Mouse (Mus musculus) intestine, embryonic 15.5 days (tissue): ENCODE measurements around the gene Itgb1. TPM values are rescaled to one million over a fixed set of nuclear protein-coding genes. Genes with fewer than 3 reads are reported as not detected.

Source experiments
- ATAC-seq: fragments of 200-750 bp; cut with Nextera tagmentation; 2 replicates; pipeline ENCODE4 v1.8.0; 2017; ENCODE audit warnings: moderate TSS enrichment, moderate library complexity
- H3K27ac ChIP-seq: fragments of 300-500 bp; sonication (generic); 2 replicates; pipeline ENCODE4 v1.5.1; 2015; ENCODE audit warnings: mild to moderate bottlenecking, inconsistent platforms
- H3K27me3 ChIP-seq: fragments of 300-500 bp; sonication (generic); replicated peaks from 2 replicates; pipeline ENCODE4 v1.6.1; 2015; ENCODE audit warnings: inconsistent platforms
- H3K36me3 ChIP-seq: fragments of 300-500 bp; sonication (generic); 2 replicates; pipeline ENCODE4 v1.6.1; 2015; ENCODE audit warnings: inconsistent platforms
- H3K4me1 ChIP-seq: fragments of 300-500 bp; sonication (generic); replicated peaks from 2 replicates; pipeline ENCODE4 v1.6.1; 2015; ENCODE audit warnings: inconsistent platforms
- H3K4me2 ChIP-seq: fragments of 300-500 bp; sonication (generic); replicated peaks from 2 replicates; pipeline ENCODE4 v1.6.1; 2015; ENCODE audit warnings: mild to moderate bottlenecking, inconsistent platforms
- H3K4me3 ChIP-seq: fragments of 300-500 bp; sonication (generic); replicated peaks from 2 replicates; pipeline ENCODE4 v1.5.1; 2015; ENCODE audit warnings: inconsistent platforms
- H3K9ac ChIP-seq: fragments of 300-500 bp; sonication (generic); 2 replicates; pipeline ENCODE4 v1.6.1; 2015; ENCODE audit warnings: inconsistent platforms
- H3K9me3 ChIP-seq: fragments of 300-500 bp; sonication (generic); 2 replicates; pipeline ENCODE4 v1.6.1; 2016; ENCODE audit warnings: inconsistent platforms
- WGBS: fragments of 180-500 bp; shearing (Covaris S2); methylation state at CpG from one replicate; pipeline ENCODE4 v1.1.7; 2015; 5-methylcytosine and 5-hydroxymethylcytosine counted together
- polyA plus RNA-seq: library from polyadenylated mRNA; unstranded; fragments of >200 nt; fragmentation: Nextera tagmentation; extraction: Ambion mirVana; gene quantifications from 2 replicates; pipeline ENCODE4 v1.2.1, GENCODE M21; 2015

Gene Itgb1
- polyA plus RNA-seq, 1 experiment from 2014 or later = 305 TPM

DNA sequence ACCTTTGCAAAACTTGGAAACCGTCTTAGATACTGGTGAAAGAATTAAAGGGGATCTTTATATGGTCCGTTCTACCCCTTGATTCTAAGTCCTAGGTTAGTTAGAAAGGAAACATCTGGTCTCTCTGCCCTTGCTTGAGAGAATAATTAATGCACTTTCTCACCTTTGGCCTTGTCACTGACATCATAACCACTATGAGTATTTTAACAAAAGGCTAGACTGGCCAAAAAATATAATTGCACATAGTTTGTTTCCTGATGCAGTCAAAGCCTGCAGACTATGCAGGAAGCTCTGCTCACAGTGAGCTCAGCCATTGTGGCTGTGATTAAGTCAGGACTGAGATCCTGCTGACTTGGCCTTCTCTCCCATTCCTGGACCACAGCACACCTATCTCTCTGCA is 22.3 kb upstream of the Itgb1 start:
- WGBS = 49% methylated on average over 2 of the region's 2 CpGs
- Histone ChIP-seq H3K27ac (no peak overlapping the region), H3K9ac (no peak overlapping the region), H3K4me3 (no peak overlapping the region), H3K36me3 (no peaks in the 10 kb centered on the region), H3K9me3 (no peaks in the 10 kb centered on the region), H3K4me1 (no peaks in the 10 kb centered on the region), H3K27me3 (no peaks in the 10 kb centered on the region), H3K4me2 (no peak overlapping the region)
- no peak for ATAC-seq

DNA sequence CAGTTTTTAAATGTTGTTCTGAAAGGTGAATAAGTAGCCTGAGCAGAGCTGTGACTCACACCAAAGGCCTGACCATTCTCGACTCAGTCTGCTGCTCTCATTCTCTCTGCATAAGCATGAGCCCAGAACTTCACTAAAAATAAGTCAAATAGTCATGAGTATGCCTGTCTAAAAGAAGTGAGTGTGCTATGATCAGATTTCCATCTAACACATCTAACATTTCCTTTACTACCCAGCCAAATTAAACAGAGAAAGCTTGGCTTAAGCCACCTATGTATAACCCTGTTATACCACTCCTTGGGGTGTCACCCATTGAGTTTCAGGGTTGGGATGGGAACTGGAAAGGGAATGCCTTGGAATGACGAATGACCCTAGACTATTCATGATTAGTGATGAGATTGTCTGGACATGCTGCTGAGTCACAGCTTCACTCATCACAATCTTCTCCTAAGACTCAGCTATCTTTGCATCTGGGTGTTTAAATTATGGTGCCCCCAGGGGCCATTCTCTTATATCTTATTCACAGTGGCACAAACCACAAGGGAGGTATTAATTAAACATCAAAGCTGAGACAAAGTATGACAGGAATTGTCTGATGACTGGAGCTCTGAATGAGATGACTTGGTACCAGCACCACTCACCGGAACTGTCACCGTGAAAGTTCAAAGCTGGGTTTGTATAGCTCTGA is 18.7 kb upstream of the Itgb1 start:
- no peak for ATAC-seq
- Histone ChIP-seq H3K27ac (no peak overlapping the region), H3K27me3 (no peaks in the 10 kb centered on the region), H3K4me3 (no peak overlapping the region), H3K36me3 (no peaks in the 10 kb centered on the region), H3K4me2 (no peak overlapping the region), H3K4me1 (no peaks in the 10 kb centered on the region), H3K9ac (no peak overlapping the region), H3K9me3 (no peaks in the 10 kb centered on the region)
- WGBS = 85% methylated on average over 4 of the region's 4 CpGs

GRCm38 (mm10) chr8:128671813-128672212 is 13.6 kb upstream of the Itgb1 start:
- Histone ChIP-seq H3K9ac (no peak overlapping the region), H3K36me3 (no peaks in the 10 kb centered on the region), H3K4me3 (no peak overlapping the region), H3K4me2 (no peak overlapping the region), H3K4me1 (no peaks in the 10 kb centered on the region), H3K27ac (no peak overlapping the region), H3K27me3 (no peaks in the 10 kb centered on the region), H3K9me3 (no peaks in the 10 kb centered on the region)
- ATAC-seq = no peak
- WGBS = 94% methylated on average over 1 of the region's 1 CpGs

DNA sequence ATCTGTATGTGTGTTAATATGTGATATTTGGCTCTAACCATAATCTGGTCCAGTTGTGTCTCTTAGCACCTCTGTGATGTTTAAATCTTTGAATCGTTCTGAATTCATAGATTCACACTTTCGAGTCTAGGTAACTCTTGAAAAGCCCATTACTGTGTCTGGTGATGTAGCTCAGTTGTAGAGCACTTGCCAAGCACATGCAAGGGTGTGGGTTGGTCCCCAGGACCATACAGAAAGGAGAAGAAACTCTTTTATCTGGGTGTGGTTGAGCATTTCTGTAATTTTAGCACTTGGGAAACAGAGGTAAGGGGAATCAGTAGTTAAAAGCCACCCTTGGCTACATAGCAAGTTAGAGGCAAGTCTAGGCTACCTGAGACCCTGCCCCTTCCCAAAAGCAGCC is 13.0 kb upstream of the Itgb1 start:
- 83% methylated on average over 2 of the region's 2 CpGs for WGBS
- no peaks in the 10 kb centered on the region for H3K4me1 ChIP-seq
- H3K27ac ChIP-seq = no peak overlapping the region
- no peak overlapping the region for H3K4me2 ChIP-seq
- no peak for ATAC-seq
- no peak overlapping the region for H3K9ac ChIP-seq
- H3K4me3 ChIP-seq = no peak overlapping the region
- H3K9me3 ChIP-seq = no peaks in the 10 kb centered on the region
- no peaks in the 10 kb centered on the region for H3K27me3 ChIP-seq
- no peaks in the 10 kb centered on the region for H3K36me3 ChIP-seq

GRCm38 (mm10) chr8:128672950-128673349 is 12.5 kb upstream of the Itgb1 start:
- Histone ChIP-seq H3K9me3 (no peaks in the 10 kb centered on the region), H3K9ac (no peak overlapping the region), H3K36me3 (no peaks in the 10 kb centered on the region), H3K4me3 (no peak overlapping the region), H3K4me2 (no peak overlapping the region), H3K27ac (no peak overlapping the region), H3K4me1 (no peaks in the 10 kb centered on the region), H3K27me3 (no peaks in the 10 kb centered on the region)
- no peak for ATAC-seq
- WGBS = 85% methylated on average over 1 of the region's 1 CpGs

GRCm38 (mm10) chr8:128675848-128676629 is 9.4 kb upstream of the Itgb1 start:
- Histone ChIP-seq H3K36me3 (no peaks in the 10 kb centered on the region), H3K9me3 (no peaks in the 10 kb centered on the region), H3K4me3 (no peak overlapping the region), H3K4me1 (0 out of 2 replicates have a peak, but pooled peaks cover 2% of the 10 kb centered on the region), H3K27ac (no peak overlapping the region), H3K9ac (no peak overlapping the region), H3K4me2 (no peak overlapping the region), H3K27me3 (no peaks in the 10 kb centered on the region)
- peak; percentile 84 for ATAC-seq
- WGBS = 62% methylated on average over 3 of the region's 3 CpGs

- Histone ChIP-seq H3K4me3 (no peak overlapping the region), H3K36me3 (no peaks in the 10 kb centered on the region), H3K27me3 (no peaks in the 10 kb centered on the region), H3K27ac (peak overlapping the region; percentile 85), H3K4me1 (0 out of 2 replicates have a peak, but pooled peaks cover 2% of the 10 kb centered on the region), H3K9me3 (no peaks in the 10 kb centered on the region), H3K4me2 (no peak overlapping the region), H3K9ac (no peak overlapping the region)
- WGBS = 35% methylated on average over 2 of the region's 2 CpGs
- ATAC-seq = peak; percentile 57
These were observed 5.5 kb upstream of the Itgb1 start for GRCm38 (mm10) chr8:128679909-128680308.

DNA sequence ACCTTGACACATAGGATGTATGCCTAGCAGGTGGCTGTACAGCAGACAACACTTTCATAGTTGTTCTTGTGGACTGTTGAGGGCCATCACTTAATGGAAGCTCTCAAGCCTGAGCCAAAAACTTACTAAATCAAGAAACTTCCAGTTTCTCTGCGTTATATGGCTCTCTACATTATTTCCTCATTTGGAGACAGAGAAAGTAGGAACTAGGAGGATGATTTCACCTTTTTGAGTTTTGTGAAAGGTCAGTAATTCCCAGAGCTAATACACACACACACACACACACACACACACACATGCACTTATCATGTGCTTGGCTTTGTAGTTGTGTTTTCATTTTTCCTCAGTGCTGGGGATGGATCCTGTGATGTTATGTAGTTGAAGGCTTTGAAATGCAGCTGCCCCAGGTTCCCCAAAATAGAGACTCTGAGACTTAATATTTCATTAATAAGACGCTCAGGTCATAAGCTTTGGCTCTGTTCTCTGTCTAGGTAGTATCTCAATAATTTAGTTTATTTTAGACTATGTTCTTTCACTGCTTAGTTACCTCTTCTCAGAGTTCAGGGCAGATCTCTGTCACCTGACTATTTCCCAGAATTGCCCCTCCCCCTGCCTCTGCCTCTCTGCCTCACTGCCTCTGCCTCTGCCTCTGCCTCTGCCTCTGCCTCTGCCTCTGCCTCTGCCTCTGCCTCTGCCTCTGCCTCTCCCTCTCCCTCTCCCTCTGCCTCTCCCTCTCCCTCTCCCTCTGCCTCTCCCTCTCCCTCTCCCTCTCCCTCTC is 4.7 kb upstream of the Itgb1 start:
- no peaks in the 10 kb centered on the region for H3K9me3 ChIP-seq
- peak overlapping the region; percentile 85 for H3K27ac ChIP-seq
- no peak overlapping the region for H3K4me3 ChIP-seq
- no peaks in the 10 kb centered on the region for H3K27me3 ChIP-seq
- 0 out of 2 replicates have a peak, but pooled peaks cover 2% of the 10 kb centered on the region for H3K4me1 ChIP-seq
- H3K9ac ChIP-seq = no peak overlapping the region
- no peak for ATAC-seq
- no peak overlapping the region for H3K4me2 ChIP-seq
- no peaks in the 10 kb centered on the region for H3K36me3 ChIP-seq
- 78% methylated on average over 2 of the region's 2 CpGs for WGBS

GRCm38 (mm10) chr8:128681970-128682369 is 3.5 kb upstream of the Itgb1 start:
- WGBS = 80% methylated on average over 3 of the region's 3 CpGs
- no peak for ATAC-seq
- Histone ChIP-seq H3K27ac (no peak overlapping the region), H3K36me3 (no peaks in the 10 kb centered on the region), H3K4me2 (no peak overlapping the region), H3K9ac (no peak overlapping the region), H3K27me3 (no peaks in the 10 kb centered on the region), H3K4me1 (0 out of 2 replicates have a peak, but pooled peaks cover 2% of the 10 kb centered on the region), H3K4me3 (no peak overlapping the region), H3K9me3 (no peaks in the 10 kb centered on the region)

- Histone ChIP-seq H3K4me2 (peak overlapping the region; percentile 54), H3K9me3 (no peaks in the 10 kb centered on the region), H3K36me3 (no peaks in the 10 kb centered on the region), H3K4me1 (peaks cover 8% of the 10 kb centered on the region), H3K4me3 (peak overlapping the region; percentile 77), H3K27me3 (no peaks in the 10 kb centered on the region), H3K9ac (peak overlapping the region; percentile 99), H3K27ac (peak overlapping the region; percentile 99)
- ATAC-seq = peak; percentile 83
- 4% methylated on average over 25 of the region's 25 CpGs for WGBS
These were observed 596 bp upstream of the Itgb1 start for GRCm38 (mm10) chr8:128684609-128685506.

DNA sequence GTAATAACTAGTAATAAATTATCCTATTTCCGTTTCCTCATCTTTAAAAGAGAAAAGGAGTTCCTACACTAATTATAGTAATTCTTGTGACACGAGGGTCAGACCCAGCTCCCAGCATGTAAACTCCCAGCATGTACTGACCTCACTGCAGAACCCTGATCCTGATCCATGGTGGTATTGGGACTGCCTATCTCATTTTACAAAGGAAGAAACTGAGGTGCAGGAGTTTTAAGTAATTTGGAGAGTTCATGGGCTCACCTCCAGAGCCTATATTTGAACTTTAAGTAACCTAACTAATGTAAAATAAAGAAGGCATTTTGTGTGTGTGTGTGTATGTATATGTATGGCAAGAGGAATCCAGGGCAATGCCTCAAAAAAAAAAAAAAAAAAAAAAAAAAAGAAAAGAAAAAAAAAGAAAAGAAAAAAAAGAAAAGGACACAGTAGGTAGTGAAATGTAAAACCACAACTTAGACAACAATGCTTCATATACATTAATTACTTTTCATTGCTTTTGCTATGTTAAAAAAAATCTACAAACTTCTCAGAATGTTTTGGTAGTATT is 1.1 kb downstream of the Itgb1 start:
- peak overlapping the region; percentile 77 for H3K4me3 ChIP-seq
- peak overlapping the region; percentile 99 for H3K9ac ChIP-seq
- peak overlapping the region; percentile 62 for H3K4me2 ChIP-seq
- H3K36me3 ChIP-seq = no peaks in the 10 kb centered on the region
- 1% methylated on average over 2 of the region's 2 CpGs for WGBS
- no peaks in the 10 kb centered on the region for H3K27me3 ChIP-seq
- peaks cover 12% of the 10 kb centered on the region for H3K4me1 ChIP-seq
- ATAC-seq = no peak
- H3K27ac ChIP-seq = peak overlapping the region; percentile 99
- H3K9me3 ChIP-seq = no peaks in the 10 kb centered on the region
